Mouse (Mus musculus): ENCODE measurements around the gene Mcm10. TPM values are rescaled to one million over a fixed set of nuclear protein-coding genes. Genes with fewer than 3 reads are reported as not detected.
"Not testable (repeated sequence)": the region's sequence is repeated elsewhere in the genome, so short reads cannot be mapped to it uniquely, and the experiment has no call there.

The Mcm10 gene
- polyA plus RNA-seq, 1 experiment from 2014 or later, result 69.2 TPM

DNA sequence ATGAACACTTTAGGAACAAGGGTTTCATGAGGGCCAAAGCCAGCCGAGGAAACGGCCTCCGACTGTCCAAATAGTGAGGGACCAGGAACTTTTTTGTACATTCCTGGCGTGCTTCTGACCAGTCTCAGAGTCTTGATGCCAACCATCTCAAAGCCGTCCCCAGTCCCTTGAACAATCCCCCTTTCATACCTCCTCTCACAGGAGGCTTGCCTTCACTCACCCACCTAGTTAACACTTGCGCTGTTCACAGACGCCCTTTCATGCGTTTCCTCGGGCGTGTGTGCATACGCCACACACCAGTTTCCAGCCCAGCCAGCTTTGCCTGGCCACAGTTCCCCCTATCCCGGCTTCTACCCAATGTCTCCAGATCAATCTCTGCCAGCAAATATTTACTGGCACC lies 54.6 kb downstream of the Mcm10 start:
- Histone ChIP-seq H3K4me3 (no peak overlapping the region), H3K9me3 (replicated peaks) (no peaks in the 10 kb centered on the region), H3K36me3 (no peaks in the 10 kb centered on the region), H3K4me1 (no peaks in the 10 kb centered on the region), H3K27me3 (ENCODE audit: low read depth, poor library complexity, severe bottlenecking) (no peaks in the 10 kb centered on the region), H3K27ac (replicated peaks) (no peak overlapping the region)
- no peak for DNase-seq (ENCODE audit: low spot score)
- WGBS, result 91% methylated on average over 12 of the region's 12 CpGs

DNA sequence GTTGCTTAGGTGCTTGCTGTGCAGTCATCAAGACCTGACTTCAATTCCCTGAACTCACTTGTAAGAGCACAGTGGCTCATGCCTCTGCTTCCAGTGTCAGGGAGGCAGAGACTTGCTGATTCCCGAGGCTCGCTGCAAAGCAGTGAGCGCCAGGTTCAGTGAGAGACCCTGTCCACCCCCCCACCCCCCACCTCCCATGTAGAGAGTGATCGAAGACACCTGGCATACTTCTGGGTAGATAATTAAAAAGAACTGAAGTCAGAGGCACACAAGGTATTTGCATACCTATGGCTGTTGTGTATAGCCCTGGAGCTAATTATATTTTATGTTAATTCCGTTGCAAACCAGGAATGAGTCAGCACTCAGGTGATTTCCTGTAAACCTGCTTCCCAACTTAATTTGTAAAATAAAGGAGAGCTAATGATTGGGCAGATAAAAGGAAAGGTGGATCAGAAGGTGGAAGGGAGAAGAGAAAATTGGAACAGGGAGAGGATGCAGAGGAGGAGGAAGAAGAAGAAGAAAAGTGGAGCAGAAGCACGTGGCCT lies 58.3 kb downstream of the Mcm10 start:
- Histone ChIP-seq H3K4me1 (no peaks in the 10 kb centered on the region), H3K4me3 (no peak overlapping the region)
- 89% methylated on average over 6 of the region's 6 CpGs for WGBS

DNA sequence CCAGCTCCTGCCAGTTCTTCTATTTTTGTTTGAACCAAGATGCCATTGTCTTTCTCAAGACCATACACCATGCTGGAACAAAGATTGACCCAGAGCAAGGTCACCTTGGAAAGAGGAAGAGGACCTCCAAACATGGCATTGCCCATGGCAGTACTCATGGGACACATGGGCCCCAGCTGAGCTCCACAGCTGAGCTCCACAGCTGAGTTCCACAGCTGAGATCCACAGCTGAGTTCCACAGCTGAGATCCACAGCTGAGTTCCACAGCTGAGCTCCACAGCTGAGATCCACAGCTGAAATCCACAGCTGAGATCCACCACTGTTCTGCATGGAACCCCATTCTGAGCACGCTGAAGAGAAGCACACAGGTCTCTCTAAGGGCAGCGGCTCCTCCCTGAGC lies 61.6 kb downstream of the Mcm10 start:
- WGBS, result 91% methylated on average over 2 of the region's 2 CpGs
- Histone ChIP-seq H3K4me3 (no peak overlapping the region), H3K9me3 (replicated peaks) (no peaks in the 10 kb centered on the region; the same call in 1 of the 2 replicates), H3K36me3 (no peaks in the 10 kb centered on the region), H3K4me1 (no peaks in the 10 kb centered on the region), H3K27me3 (ENCODE audit: low read depth, poor library complexity, severe bottlenecking) (no peaks in the 10 kb centered on the region), H3K27ac (replicated peaks) (no peak overlapping the region)
- no peak for DNase-seq (ENCODE audit: low spot score)

More for the DNA sequence above, 58.3 kb downstream of the Mcm10 start:
- Histone ChIP-seq H3K36me3 (no peaks in the 10 kb centered on the region), H3K9me3 (replicated peaks) (no peaks in the 10 kb centered on the region; the same call in 1 of the 2 replicates), H3K27ac (replicated peaks) (no peak overlapping the region), H3K27me3 (ENCODE audit: low read depth, poor library complexity, severe bottlenecking) (no peaks in the 10 kb centered on the region)
- DNase-seq (ENCODE audit: low spot score), result no peak

DNA sequence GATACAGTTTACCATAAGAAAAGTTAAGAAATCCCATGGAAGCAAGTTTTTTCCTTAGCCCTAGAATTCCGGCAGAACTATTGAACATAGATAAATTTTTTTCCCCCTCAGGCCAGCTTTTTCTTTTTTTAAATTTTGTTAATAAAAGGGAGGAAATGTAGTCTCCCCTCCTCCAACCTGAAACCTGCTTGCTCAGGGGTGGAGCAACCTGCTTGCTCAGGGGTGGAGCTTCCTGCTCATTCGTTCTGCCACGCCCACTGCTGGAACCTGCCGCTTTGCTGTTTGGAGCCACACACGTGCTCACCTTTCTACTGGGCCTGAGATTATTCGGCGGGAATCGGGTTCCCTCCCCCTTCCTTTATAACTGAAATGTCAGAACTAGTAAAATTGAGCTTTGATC lies 62.9 kb downstream of the Mcm10 start:
- not testable (repeated sequence) for H3K27ac ChIP-seq (replicated peaks); H3K9me3 ChIP-seq (replicated peaks); H3K4me3 ChIP-seq; H3K36me3 ChIP-seq; H3K4me1 ChIP-seq; H3K27me3 ChIP-seq (ENCODE audit: low read depth, poor library complexity, severe bottlenecking); DNase-seq (ENCODE audit: low spot score)
- WGBS, result 84% methylated on average over 6 of the region's 8 CpGs

DNA sequence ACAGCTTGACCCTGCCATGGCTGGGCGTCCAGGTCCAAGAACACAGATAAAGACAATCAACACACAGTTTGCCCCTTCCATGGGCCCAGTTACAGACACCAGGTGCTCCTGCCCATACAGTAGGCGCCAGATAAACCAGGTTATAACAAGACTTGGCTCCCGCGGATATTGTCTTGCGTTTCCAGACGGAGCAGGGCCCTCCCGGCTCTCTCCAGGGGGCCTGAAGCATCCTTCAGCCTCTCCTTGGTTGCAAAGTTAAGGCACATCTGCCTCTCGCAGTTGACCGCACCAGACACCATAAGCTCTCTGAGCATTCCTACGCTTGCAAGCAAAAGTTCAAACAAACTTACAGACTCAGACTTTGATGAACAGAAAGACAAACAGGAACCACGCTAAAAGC lies 71.7 kb downstream of the Mcm10 start:
- no peak for DNase-seq (ENCODE audit: low spot score)
- 90% methylated on average over 11 of the region's 11 CpGs for whole genome bisulfite sequencing
- Histone ChIP-seq H3K4me1 (no peaks in the 10 kb centered on the region), H3K4me3 (no peak overlapping the region), H3K36me3 (peaks cover 24% of the 10 kb centered on the region), H3K27me3 (ENCODE audit: low read depth, poor library complexity, severe bottlenecking) (no peaks in the 10 kb centered on the region), H3K27ac (replicated peaks) (no peak overlapping the region), H3K9me3 (replicated peaks) (peaks cover 18% of the 10 kb centered on the region)

Other genes with a start within 250 kb of the Mcm10 start
- 118 and 124 TPM in 2 replicates for gene Sephs1, start 131.2 kb downstream of the Mcm10 start, polyA plus RNA-seq (2016; fragmentation: Nextera tagmentation; extraction: Ambion mirVana)
- gene Phyh, start 93.8 kb downstream of the Mcm10 start, polyA plus RNA-seq (2016; fragmentation: Nextera tagmentation; extraction: Ambion mirVana), result 36.3 and 41.4 TPM in 2 replicates
- not detected in 2 replicates for gene Ucma, start 36.7 kb downstream of the Mcm10 start, polyA plus RNA-seq (2016; fragmentation: Nextera tagmentation; extraction: Ambion mirVana)
- 3.4 and 4.4 TPM in 2 replicates for gene Optn, start 51.3 kb upstream of the Mcm10 start, polyA plus RNA-seq (2016; fragmentation: Nextera tagmentation; extraction: Ambion mirVana)
- gene Ccdc3, start 125.0 kb upstream of the Mcm10 start, polyA plus RNA-seq (2016; fragmentation: Nextera tagmentation; extraction: Ambion mirVana), result 3.6 and 4.4 TPM in 2 replicates